Mouse (Mus musculus) heart, postnatal 0 days (tissue): ENCODE measurements around the gene Umodl1.

Source experiments
- CTCF ChIP-seq: IDR thresholded peaks from 2 replicates; pipeline ENCODE4 v1.5.1; 2016; ENCODE audit warnings: antibody characterized with exemption, control low read depth, low read depth
- EP300 ChIP-seq: IDR thresholded peaks from 2 replicates; pipeline ENCODE4 v1.6.1; 2016; ENCODE audit warnings: antibody characterized with exemption, low read depth

DNA sequence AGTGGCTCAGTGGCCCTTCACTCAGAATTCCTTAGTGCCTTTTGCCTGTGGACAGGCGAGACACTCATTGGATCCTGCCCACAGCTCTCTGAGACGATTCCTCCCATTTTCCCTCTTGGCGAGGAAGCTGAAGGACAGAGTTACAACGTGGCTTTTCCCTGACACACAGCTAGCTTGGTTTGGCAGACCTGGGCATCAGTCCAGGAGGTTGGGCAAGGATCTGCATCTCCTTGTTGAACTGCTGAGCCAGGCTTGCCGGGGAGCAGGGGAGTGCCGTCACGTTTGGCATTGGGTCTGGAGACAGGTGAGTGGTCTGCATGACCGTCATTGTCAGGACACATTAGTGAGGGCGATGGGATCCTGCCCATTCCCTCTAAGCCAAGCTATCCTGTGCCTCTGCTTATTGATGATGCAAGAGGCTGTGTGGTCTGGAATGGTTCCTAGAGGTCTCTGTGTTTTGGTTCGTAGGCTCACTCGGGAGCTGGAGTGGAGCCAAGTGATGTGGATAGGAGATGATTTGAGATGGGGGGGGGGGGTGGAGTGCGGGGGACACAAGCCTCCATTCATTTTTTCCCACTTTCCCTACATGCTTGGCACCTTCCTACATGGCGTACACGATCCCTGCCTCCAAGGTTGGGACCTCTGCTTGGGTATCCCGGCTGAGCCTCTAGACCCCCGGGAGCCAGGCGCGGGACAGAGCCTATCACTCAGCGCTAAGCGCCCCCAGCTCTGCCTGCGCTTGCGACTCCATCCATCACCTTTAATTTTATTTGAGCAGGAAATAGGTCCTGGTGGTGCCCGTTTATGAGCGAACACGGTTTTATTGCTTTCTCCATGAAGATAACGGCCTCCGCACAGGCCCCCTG, 43.3 kb upstream of the Umodl1 start:
- TF ChIP-seq CTCF, result no peak
- TF ChIP-seq EP300, result no peak
